Mouse (Mus musculus) liver, embryonic 14.5 days (tissue): Measurements from ENCODE around the gene Fbxl17.

Experiments
- CTCF ChIP-seq: IDR thresholded peaks from 2 replicates; pipeline ENCODE4 v1.5.1; 2016; ENCODE audit warnings: antibody characterized with exemption, low read depth, control low read depth
- EP300 ChIP-seq: IDR thresholded peaks from 2 replicates; pipeline ENCODE4 v1.6.1; 2016; ENCODE audit warnings: antibody characterized with exemption, low read depth

DNA sequence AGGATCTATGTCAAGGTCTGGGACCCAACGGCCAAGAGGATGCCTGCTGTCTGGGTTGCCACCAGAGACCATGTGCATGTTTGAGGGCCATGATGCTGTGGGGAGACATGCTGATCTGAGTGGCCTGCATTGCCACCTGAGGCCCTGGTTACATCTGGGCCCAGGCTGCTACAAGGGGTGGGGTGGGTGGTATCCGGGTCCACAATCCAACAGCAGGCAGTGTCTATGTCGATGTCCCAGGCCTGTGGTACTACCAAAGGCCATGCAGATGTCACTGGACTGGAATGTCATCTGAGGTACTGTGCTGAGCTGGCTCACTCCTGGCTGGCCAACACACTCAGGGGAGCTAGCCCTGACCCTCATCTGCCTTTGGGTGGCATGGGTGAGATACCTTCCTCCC, 257.1 kb downstream of the Fbxl17 start:
- no peak for TF ChIP-seq EP300
- TF ChIP-seq CTCF = no peak
